Mouse (Mus musculus): Measurements from ENCODE around the gene Nceh1.

The Nceh1 gene

GRCm38 (mm10) chr3:27233841-27234240, 51.1 kb downstream of the Nceh1 start:
- peak; percentile 60 to 82 for DNase-seq

GRCm38 (mm10) chr3:27234976-27235375, 52.2 kb downstream of the Nceh1 start:
- DNase-seq: no peak

GRCm38 (mm10) chr3:27237226-27237625, 54.5 kb downstream of the Nceh1 start:
- peak in 1 of 2 experiments; percentile 70 for DNase-seq

- no peak for DNase-seq
Observed at GRCm38 (mm10) chr3:27238563-27238962, 55.8 kb downstream of the Nceh1 start.

- DNase-seq: no peak
Observed at GRCm38 (mm10) chr3:27239568-27239967, 56.8 kb downstream of the Nceh1 start.

- no peak for DNase-seq
Observed at GRCm38 (mm10) chr3:27241864-27242263, 59.1 kb downstream of the Nceh1 start.

GRCm38 (mm10) chr3:27246166-27246565, 63.4 kb downstream of the Nceh1 start:
- DNase-seq: peak; percentile 51 to 75

- no peak for DNase-seq
Observed at GRCm38 (mm10) chr3:27247785-27248184, 65.0 kb downstream of the Nceh1 start.

GRCm38 (mm10) chr3:27249030-27249429, 66.3 kb downstream of the Nceh1 start:
- DNase-seq: peak in 1 of 2 experiments; percentile 52

GRCm38 (mm10) chr3:27250936-27251335, 68.2 kb downstream of the Nceh1 start:
- peak in 1 of 2 experiments; percentile 65 for DNase-seq

GRCm38 (mm10) chr3:27258461-27258860, 75.7 kb downstream of the Nceh1 start:
- DNase-seq: no peak

- DNase-seq: no peak
Observed at GRCm38 (mm10) chr3:27260393-27260792, 77.6 kb downstream of the Nceh1 start.

GRCm38 (mm10) chr3:27267327-27267726, 84.6 kb downstream of the Nceh1 start:
- DNase-seq: peak; percentile 72 to 76

GRCm38 (mm10) chr3:27267887-27268286, 85.1 kb downstream of the Nceh1 start:
- no peak for DNase-seq

GRCm38 (mm10) chr3:27269151-27269550, 86.4 kb downstream of the Nceh1 start:
- DNase-seq: no peak

GRCm38 (mm10) chr3:27270160-27270962, 87.6 kb downstream of the Nceh1 start:
- DNase-seq: peak; percentile 87 to 88

GRCm38 (mm10) chr3:27272926-27273745, 90.4 kb downstream of the Nceh1 start:
- DNase-seq: peak in 1 of 2 experiments; percentile 36

GRCm38 (mm10) chr3:27279286-27279925, 96.6 kb downstream of the Nceh1 start:
- peak; percentile 48 to 88 for DNase-seq

GRCm38 (mm10) chr3:27280280-27280749, 97.5 kb downstream of the Nceh1 start:
- DNase-seq: peak; percentile 88 to 91

- DNase-seq: peak; percentile 78 to 91
Observed at GRCm38 (mm10) chr3:27283071-27283713, 100.4 kb downstream of the Nceh1 start.

- DNase-seq: peak in 1 of 2 experiments; percentile 40
Observed at GRCm38 (mm10) chr3:27283796-27284195, 101.0 kb downstream of the Nceh1 start.

GRCm38 (mm10) chr3:27284227-27284626, 101.5 kb downstream of the Nceh1 start:
- DNase-seq: peak in 1 of 2 experiments; percentile 50

All from kidney, postnatal 25 days (tissue).